Mouse (Mus musculus) hindbrain, embryonic 16.5 days (tissue): Measurements from ENCODE around the gene Timmdc1. TPM values are rescaled to one million over a fixed set of nuclear protein-coding genes. Genes with fewer than 3 reads are reported as not detected.
"Not testable (repeated sequence)": the region's sequence is repeated elsewhere in the genome, so short reads cannot be mapped to it uniquely, and the experiment has no call there.

Experiments used
- ATAC-seq: fragments of 200-750 bp; cut with Nextera tagmentation; 2 replicates; pipeline ENCODE4 v1.8.0; 2017; ENCODE audit warnings: moderate TSS enrichment, moderate library complexity
- H3K27ac ChIP-seq: fragments of 300-500 bp; sonication (generic); 2 replicates; pipeline ENCODE4 v1.5.1; 2014; ENCODE audit warnings: low read depth, mild to moderate bottlenecking, control low read depth, low read length, moderate library complexity
- H3K27me3 ChIP-seq: fragments of 300-500 bp; sonication (generic); replicated peaks from 2 replicates; pipeline ENCODE4 v1.6.1; 2014; ENCODE audit warnings: low read length; ENCODE audit not compliant: control insufficient read depth, insufficient read depth
- H3K36me3 ChIP-seq: fragments of 300-500 bp; sonication (generic); 2 replicates; pipeline ENCODE4 v1.6.1; 2014; ENCODE audit warnings: mild to moderate bottlenecking, low read length, moderate library complexity, mixed read lengths; ENCODE audit not compliant: control insufficient read depth, insufficient read depth
- H3K4me1 ChIP-seq: fragments of 300-500 bp; sonication (generic); 2 replicates; pipeline ENCODE4 v1.6.1; 2014; ENCODE audit warnings: low read depth, low read length; ENCODE audit not compliant: control insufficient read depth, insufficient read depth
- H3K4me2 ChIP-seq: fragments of 300-500 bp; sonication (generic); 2 replicates; pipeline ENCODE4 v1.6.1; 2014; ENCODE audit warnings: mild to moderate bottlenecking, low read length, control low read depth, moderate library complexity
- H3K4me3 ChIP-seq: fragments of 300-500 bp; sonication (generic); 2 replicates; pipeline ENCODE4 v1.5.1; 2014; ENCODE audit warnings: mild to moderate bottlenecking, low read length, control low read depth, moderate library complexity
- H3K9ac ChIP-seq: fragments of 300-500 bp; sonication (generic); 2 replicates; pipeline ENCODE4 v1.6.1; 2014; ENCODE audit warnings: low read depth, mild to moderate bottlenecking, control low read depth, low read length, moderate library complexity
- H3K9me3 ChIP-seq: fragments of 300-500 bp; sonication (generic); 2 replicates; pipeline ENCODE4 v1.6.1; 2014; ENCODE audit warnings: mild to moderate bottlenecking, low read length, moderate library complexity; ENCODE audit not compliant: control insufficient read depth
- WGBS: fragments of 180-500 bp; shearing (Covaris S2); extraction: QIAGEN DNeasy Blood & Tissue Kit; methylation state at CpG from one replicate; pipeline ENCODE4 v1.1.7; 2014; 5-methylcytosine and 5-hydroxymethylcytosine counted together
- polyA plus RNA-seq: library from polyadenylated mRNA; unstranded; fragments of >200 nt; fragmentation: Nextera tagmentation; extraction: Ambion mirVana; gene quantifications from 2 replicates; pipeline ENCODE4 v1.2.1, GENCODE M21; 2015

Gene Timmdc1
- polyA plus RNA-seq, 1 experiment from 2014 or later = 28.0 TPM

DNA sequence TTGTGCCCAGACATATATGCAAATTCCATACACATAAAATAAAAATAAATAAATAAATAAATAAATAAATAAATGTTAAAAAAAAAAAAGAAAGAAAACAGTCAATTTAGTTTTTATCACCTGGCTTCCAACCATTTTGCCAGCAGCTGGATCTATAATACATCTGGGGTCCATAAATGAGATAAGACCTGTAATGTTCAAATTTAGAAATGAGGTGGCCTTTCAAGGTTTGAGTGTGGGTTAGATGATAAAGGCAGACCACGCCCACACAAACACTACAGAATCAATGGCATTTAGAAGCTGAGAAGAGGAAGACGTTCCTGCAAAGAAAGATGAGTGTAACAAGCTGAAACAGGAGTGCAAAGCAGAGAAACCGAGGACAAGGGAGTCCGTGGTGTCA is 41.1 kb downstream of the Timmdc1 start:
- Histone ChIP-seq H3K36me3 (no peaks in the 10 kb centered on the region), H3K4me1 (peaks cover 6% of the 10 kb centered on the region), H3K4me3 (no peak overlapping the region), H3K4me2 (no peak overlapping the region), H3K9me3 (no peaks in the 10 kb centered on the region; the same call in 1 of the 2 replicates), H3K9ac (no peak overlapping the region), H3K27me3 (no peaks in the 10 kb centered on the region; the same call in 1 of the 2 replicates), H3K27ac (no peak overlapping the region)
- ATAC-seq = no peak
- WGBS = 81% methylated on average over 4 of the region's 4 CpGs

DNA sequence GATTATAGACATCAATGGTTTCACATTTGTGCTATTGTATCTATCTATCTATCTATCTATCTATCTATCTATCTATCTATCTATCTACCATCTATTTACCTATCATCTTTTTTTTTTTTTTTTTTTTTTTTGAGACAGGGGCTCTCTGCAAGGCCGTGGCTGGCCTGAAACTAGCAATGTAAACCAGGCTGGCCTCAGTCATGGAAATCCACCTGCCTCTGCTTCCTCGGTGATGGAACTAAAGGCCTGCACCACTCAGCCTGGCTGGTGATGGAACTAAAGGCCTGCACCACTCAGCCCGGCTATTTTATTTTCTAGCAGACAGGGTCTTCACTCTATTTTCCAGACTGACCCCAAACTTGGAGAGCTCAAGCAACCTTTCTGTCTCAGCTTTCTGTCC is 44.2 kb downstream of the Timmdc1 start:
- Histone ChIP-seq H3K4me2 (no peak overlapping the region), H3K9ac (no peak overlapping the region), H3K4me1 (peaks cover 2% of the 10 kb centered on the region), H3K27me3 (no peaks in the 10 kb centered on the region; the same call in 1 of the 2 replicates), H3K36me3 (no peaks in the 10 kb centered on the region), H3K4me3 (no peak overlapping the region), H3K9me3 (no peaks in the 10 kb centered on the region; the same call in 1 of the 2 replicates), H3K27ac (no peak overlapping the region)
- ATAC-seq = no peak
- 93% methylated on average over 3 of the region's 3 CpGs for WGBS

DNA sequence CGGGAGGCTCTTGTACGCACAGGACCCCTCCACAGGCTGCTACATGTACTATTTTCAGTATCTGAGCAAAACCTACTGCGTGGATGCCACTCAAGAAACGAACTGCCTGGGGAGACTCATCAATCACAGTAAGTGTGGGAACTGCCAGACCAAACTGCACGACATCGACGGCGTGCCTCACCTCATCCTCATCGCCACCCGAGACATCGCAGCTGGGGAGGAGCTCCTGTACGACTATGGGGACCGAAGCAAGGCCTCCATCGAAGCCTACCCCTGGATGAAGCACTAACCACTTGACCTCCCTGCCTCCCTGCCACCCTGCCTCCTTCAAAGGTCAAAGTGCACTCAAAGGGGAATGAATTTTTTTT is 45.2 kb downstream of the Timmdc1 start:
- H3K9me3 ChIP-seq, ATAC-seq, H3K36me3 ChIP-seq, H3K27me3 ChIP-seq, H3K4me1 ChIP-seq: not testable (repeated sequence)
- Histone ChIP-seq H3K4me3 (peak overlapping the region; percentile 41), H3K27ac (peak overlapping the region; percentile 20; the same call in 1 of the 2 replicates), H3K4me2 (peak overlapping the region; percentile 82), H3K9ac (peak overlapping the region; percentile 52)
- WGBS = 37% methylated on average over 14 of the region's 14 CpGs

DNA sequence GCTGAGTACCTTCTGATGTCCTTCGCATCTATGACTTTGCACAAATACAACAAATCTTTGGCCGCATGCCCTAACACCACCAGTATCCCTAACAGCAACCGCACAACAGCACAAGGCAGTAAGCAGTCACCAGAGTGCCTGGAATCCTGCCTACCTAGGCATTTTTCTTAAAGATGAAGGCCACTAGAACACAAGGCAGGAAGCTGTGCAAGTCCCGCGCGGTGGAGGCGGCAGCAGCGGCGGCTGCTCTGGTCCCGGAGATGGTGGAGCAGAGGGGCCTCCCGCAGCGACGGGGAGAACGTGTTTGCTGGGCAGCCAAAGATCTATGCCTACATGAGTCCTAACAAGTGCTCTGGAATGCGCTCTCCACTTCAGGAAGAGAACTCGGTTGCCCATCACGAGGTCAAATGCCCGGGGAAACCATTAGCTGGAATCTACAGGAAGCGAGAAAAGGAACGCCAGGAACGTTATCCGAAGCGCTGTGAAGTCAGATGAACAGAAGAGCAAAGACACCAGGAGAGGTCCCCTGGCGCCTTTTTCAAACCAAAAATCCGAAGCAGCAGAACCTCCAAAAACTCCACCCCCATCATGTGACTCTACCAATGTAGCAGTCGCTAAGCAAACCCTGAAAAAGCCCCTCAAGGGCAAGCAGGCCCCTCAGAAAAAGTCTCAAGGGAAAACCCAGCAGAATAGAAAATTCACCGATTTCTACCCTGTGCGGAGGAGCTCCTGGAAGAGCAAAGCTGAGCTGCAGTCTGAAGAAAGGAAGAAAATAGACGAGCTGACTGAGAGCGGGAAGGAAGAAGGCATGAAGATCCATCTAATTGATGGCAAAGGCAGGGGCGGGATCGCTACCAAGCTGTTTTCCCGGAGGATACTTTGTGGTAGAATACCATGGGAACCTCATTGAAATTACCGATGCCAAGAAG is 45.9 kb downstream of the Timmdc1 start:
- Histone ChIP-seq H3K4me1 (peaks cover 2% of the 10 kb centered on the region; the same call in 1 of the 2 replicates), H3K36me3 (no peaks in the 10 kb centered on the region), H3K9ac (peak overlapping the region; percentile 52), H3K27me3 (no peaks in the 10 kb centered on the region), H3K9me3 (no peaks in the 10 kb centered on the region), H3K27ac (peak overlapping the region; percentile 20; the same call in 1 of the 2 replicates), H3K4me3 (peak overlapping the region; percentile 41), H3K4me2 (peak overlapping the region; percentile 82)
- 6% methylated on average over 34 of the region's 34 CpGs for WGBS
- peak; percentile 72 for ATAC-seq

- Histone ChIP-seq H3K4me3 (no peak overlapping the region), H3K4me2 (peak overlapping the region; percentile 82; the same call in 1 of the 2 replicates), H3K36me3 (no peaks in the 10 kb centered on the region), H3K9ac (no peak overlapping the region), H3K27me3 (no peaks in the 10 kb centered on the region), H3K4me1 (peaks cover 2% of the 10 kb centered on the region; the same call in 1 of the 2 replicates), H3K9me3 (no peaks in the 10 kb centered on the region), H3K27ac (no peak overlapping the region)
- 58% methylated on average over 4 of the region's 4 CpGs for WGBS
- ATAC-seq = no peak
Measured at GRCm38 (mm10) chr16:38475681-38476311, 46.7 kb downstream of the Timmdc1 start.

DNA sequence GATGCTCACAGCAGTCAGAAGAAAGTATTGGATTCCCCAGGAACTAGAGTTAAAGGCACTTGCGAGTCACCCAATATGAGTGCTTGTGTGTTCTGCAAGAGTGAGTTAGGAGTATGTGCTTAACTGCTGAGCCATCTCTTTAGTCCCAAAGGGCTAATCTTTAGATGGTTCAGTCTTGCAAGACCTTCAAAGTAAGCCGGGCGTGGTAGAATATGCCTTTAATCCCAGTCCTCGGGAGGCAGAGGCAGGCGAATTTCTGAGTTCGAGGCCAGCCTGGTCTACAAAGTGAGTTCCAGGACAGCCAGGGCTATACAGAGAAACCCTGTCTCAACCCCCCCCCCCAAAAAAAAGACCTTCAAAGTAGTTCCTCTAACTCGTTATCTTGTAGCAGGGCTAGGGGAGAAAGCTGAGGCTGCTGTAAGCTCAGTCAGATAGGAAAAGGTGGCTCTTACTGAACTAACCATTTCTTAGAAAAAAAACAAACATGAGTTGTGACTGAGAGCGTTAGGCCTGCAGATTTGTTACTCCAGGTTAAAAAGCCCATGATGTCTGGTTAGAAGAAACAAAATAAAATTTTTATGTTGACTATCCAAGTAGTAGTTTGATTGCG is 47.7 kb downstream of the Timmdc1 start:
- Histone ChIP-seq H3K27me3 (no peaks in the 10 kb centered on the region), H3K4me1 (peaks cover 2% of the 10 kb centered on the region; the same call in 1 of the 2 replicates), H3K9ac (no peak overlapping the region), H3K4me2 (no peak overlapping the region), H3K9me3 (no peaks in the 10 kb centered on the region), H3K4me3 (no peak overlapping the region), H3K27ac (no peak overlapping the region), H3K36me3 (no peaks in the 10 kb centered on the region)
- 94% methylated on average over 9 of the region's 9 CpGs for WGBS
- ATAC-seq = no peak

- peaks cover 2% of the 10 kb centered on the region; the same call in 1 of the 2 replicates for H3K4me1 ChIP-seq
- no peak overlapping the region for H3K4me2 ChIP-seq
- no peak overlapping the region for H3K27ac ChIP-seq
- H3K27me3 ChIP-seq = no peaks in the 10 kb centered on the region
- WGBS = 92% methylated on average over 5 of the region's 5 CpGs
- H3K4me3 ChIP-seq = no peak overlapping the region
- H3K36me3 ChIP-seq = no peaks in the 10 kb centered on the region
- no peaks in the 10 kb centered on the region for H3K9me3 ChIP-seq
- ATAC-seq = no peak
- H3K9ac ChIP-seq = no peak overlapping the region
Measured at GRCm38 (mm10) chr16:38473661-38474060, 48.8 kb downstream of the Timmdc1 start.

GRCm38 (mm10) chr16:38472507-38472873 is 50.0 kb downstream of the Timmdc1 start:
- WGBS = 94% methylated on average over 5 of the region's 5 CpGs
- Histone ChIP-seq H3K27ac (no peak overlapping the region), H3K4me3 (no peak overlapping the region)

More at GRCm38 (mm10) chr16:38472507-38472873, 50.0 kb downstream of the Timmdc1 start:
- no peak overlapping the region for H3K9ac ChIP-seq
- no peak overlapping the region for H3K4me2 ChIP-seq
- H3K9me3 ChIP-seq = no peaks in the 10 kb centered on the region
- peaks cover 2% of the 10 kb centered on the region; the same call in 1 of the 2 replicates for H3K4me1 ChIP-seq
- H3K36me3 ChIP-seq = no peaks in the 10 kb centered on the region
- ATAC-seq = no peak
- no peaks in the 10 kb centered on the region for H3K27me3 ChIP-seq
